Mouse (Mus musculus) B cell, adult (primary cell): ENCODE data around the gene Olfr430. TPM values are rescaled to one million over a fixed set of nuclear protein-coding genes. Genes with fewer than 3 reads are reported as not detected.

Experiments used
- total RNA-seq: library from RNA; stranded (reverse); gene quantifications from 4 replicates; pipeline ENCODE4 v1.2.4, GENCODE M21; 2023; ENCODE audit not compliant: inconsistent age

Gene Olfr430
- not detected in 4 replicates for total RNA-seq

DNA sequence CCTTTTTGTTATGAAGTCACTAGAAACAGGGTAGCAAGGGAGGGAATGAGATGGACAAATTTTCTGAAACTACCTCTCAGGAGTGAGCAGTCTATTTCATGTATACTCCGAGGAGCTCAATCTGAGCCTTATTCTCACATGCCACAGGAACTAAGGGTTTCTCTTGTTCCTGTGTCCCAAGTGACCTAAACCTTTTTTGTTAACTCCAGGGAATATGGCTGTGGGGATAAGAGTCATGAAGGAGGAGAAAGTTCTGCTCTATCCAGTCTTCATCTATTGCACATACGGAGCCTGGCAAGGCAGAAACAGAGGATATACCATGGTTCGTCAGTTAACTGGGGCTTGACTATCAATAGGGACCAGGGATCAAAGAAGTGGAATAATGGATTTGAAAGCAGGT is at the start of gene Olfr430:
TSS of gene Olfr430 (plus strand) at position 301 of the 400 bp plus-strand sequence.

DNA sequence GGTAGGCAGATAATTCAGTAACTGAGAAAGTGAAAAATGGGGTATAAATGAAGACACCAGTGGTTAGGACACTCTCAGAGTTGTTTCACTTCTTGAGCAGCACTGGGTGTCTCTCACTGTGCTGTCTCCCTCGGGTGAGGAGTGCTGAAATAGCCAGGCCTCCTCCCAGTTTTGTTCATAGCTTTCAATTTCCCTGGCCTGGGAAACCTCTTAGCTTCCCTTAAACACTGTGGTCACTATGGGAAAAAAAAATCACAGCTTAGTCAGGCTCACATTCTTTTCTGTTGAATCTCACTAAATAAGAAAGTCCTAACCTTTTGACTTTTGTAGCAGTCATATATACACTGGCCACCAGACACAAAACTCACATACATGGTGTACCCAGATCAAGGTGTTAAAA is 34.7 kb upstream of the Olfr430 start, which contains the start of gene Ifi205:
TSS of gene Ifi205 (minus strand) at position 113 of the 400 bp plus-strand sequence.

DNA sequence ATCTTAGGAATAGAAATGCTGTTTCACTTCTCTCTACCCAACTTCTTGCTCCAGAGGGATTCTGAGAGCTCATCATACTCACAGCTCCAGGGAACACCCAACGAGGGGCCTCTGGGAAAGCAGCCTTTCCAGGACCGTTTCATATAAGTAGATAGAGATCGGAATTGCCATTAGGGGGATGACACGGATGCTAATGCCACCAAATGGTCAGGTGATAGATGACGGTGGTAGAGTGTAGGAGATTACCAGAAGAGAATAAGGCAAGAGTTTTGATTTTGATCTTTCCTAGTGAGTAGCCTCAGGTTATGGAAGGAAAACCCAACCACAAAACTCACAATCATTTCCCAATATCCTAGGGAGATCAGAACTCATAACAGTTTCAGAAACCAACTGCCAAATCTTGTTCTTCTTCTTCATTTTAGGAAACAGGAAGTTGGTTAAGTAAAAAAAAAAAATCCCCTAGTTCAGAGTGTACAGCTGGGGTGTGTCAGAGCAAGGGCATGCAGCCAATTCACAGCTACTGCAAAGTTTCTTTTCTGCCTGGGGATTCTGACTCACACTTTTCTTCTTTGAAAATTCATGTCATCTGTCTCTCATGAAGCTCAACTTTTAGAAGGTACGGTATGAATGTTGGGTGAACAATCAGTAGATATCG is 25.8 kb upstream of the Olfr430 start, which contains the start of gene Olfr433:
TSS of gene Olfr433 (plus strand) at position 183 of the 655 bp plus-strand sequence.

DNA sequence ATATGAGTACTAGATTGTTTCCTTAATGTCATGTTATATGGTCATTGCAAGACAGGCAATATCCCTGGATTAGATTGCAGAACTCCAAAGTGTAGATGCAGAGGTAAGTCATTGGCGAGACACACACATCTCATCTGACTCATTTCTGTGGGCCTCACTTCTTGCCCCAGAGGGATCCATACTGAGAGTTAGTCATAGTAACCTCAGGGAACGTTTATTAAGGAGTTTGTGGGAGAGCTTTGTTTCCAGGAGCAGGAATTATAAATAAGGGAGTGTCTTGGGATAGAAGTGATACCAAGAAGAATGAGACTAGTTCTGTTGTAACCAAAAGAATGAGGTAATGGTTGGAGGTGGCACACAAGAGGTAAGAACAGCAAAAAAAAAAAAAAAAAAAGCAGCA is 17.5 kb upstream of the Olfr430 start, which contains the start of gene Olfr432:
TSS of gene Olfr432 (plus strand) at position 313 of the 400 bp plus-strand sequence.

DNA sequence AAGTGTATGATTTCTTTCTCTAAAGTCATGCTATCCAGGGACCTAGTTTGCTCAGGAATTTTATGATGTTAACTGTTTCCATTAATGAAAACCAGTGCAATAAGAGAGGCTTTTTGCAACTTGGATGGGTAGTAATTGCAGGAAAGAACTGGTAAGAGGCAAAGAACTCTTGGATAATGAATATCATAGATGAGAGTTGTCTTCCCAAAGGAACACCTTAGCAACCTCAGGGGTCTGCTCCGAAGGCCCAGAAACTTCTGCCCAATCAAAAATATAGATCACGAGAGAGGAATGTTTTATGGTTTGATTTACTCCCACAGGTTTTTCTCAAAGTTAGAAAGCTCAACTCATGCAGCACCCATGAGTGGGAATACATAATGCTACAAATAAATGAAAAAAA is 17.6 kb downstream of the Olfr430 start, which contains the start of gene Olfr429:
TSS of gene Olfr429 (plus strand) at position 301 of the 400 bp plus-strand sequence.

DNA sequence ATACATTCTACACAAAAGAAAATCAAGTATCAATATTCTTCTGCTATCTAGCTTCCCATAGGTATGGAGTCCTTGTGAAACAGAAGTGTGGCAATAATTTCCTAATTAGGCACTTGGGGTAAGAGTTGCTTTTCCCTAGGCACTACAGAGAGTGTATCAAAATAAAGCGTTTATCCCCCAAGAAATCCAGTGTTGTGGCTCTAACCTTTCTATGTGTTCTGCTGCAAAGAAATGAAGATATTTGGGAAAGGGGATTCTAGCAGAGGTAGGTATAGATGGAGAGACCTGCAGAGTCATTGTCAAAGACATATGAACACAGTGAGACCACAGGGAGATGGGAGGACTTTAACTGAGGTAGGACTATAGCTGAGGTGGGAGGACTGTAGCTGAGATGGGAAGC is 30.2 kb downstream of the Olfr430 start, which contains the start of gene Olfr427:
TSS of gene Olfr427 (plus strand) at position 301 of the 400 bp plus-strand sequence.

DNA sequence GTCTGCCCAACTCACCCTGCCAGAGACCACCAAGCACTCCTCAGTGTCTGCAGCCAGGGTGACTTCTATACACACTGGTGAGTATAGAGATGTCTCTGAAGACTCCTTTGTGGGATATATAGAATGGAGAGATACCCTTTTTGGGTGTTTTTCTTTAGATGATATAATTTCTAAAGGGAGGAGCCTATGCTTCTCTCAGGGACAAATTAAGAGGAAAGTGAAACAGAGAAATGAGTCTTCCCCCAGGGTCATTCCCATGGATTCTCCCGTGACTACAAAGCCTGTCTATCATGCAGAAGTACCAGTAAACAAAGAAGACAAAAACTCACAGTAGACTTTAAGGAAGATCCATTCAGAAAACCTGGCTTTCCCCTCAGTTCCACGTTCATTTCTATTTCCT is 54.7 kb downstream of the Olfr430 start, which contains the start of gene Olfr231:
TSS of gene Olfr231 (minus strand) at position 101 of the 400 bp plus-strand sequence.

Other genes starting within 250 kb of the Olfr430 start
- 0.51 to 0.99 TPM in 2 of 4 replicates, not detected in the others for gene Ifi211, start 153.6 kb upstream of the Olfr430 start, total RNA-seq
- gene Mndal, start 124.1 kb upstream of the Olfr430 start, total RNA-seq = 501 to 587 TPM (median 554 TPM) in 4 replicates
- gene Ifi203, start 123.9 kb upstream of the Olfr430 start, total RNA-seq = 256 to 308 TPM (median 264 TPM) in 4 replicates
- gene Ifi202b, start 83.9 kb upstream of the Olfr430 start, total RNA-seq = not detected in 4 replicates
- 5.7 to 11.8 TPM (median 6.6 TPM) in 4 replicates for gene Ifi205, start 34.8 kb upstream of the Olfr430 start, total RNA-seq
- 0.18 to 0.35 TPM (median 0.28 TPM) in 4 replicates for gene Olfr433, start 25.9 kb upstream of the Olfr430 start, total RNA-seq
- gene Olfr432, start 17.4 kb upstream of the Olfr430 start, total RNA-seq = not detected in 4 replicates
- not detected in 4 replicates for gene Olfr429, start 17.7 kb downstream of the Olfr430 start, total RNA-seq
- not detected in 4 replicates for gene Olfr427, start 30.3 kb downstream of the Olfr430 start, total RNA-seq
- not detected in 4 replicates for gene Olfr231, start 54.6 kb downstream of the Olfr430 start, total RNA-seq
- not detected in 4 replicates for gene Olfr424, start 64.9 kb downstream of the Olfr430 start, total RNA-seq
- not detected in 4 replicates for gene Olfr420, start 89.0 kb downstream of the Olfr430 start, total RNA-seq
- 0.16 TPM in 1 of 4 replicates, not detected in the others for gene Spta1, start 106.2 kb downstream of the Olfr430 start, total RNA-seq
- not detected in 4 replicates for gene Olfr419, start 185.5 kb downstream of the Olfr430 start, total RNA-seq